Mouse (Mus musculus) hindbrain, embryonic 13.5 days (tissue): ENCODE data around the gene Vmn1r36. TPM values are rescaled to one million over a fixed set of nuclear protein-coding genes. Genes with fewer than 3 reads are reported as not detected.
"Not testable (repeated sequence)": the region's sequence is repeated elsewhere in the genome, so short reads cannot be mapped to it uniquely, and the experiment has no call there.

Source experiments
- ATAC-seq: fragments of 200-750 bp; cut with Nextera tagmentation; 2 replicates; pipeline ENCODE4 v1.8.0; 2017; ENCODE audit warnings: moderate TSS enrichment; ENCODE audit not compliant: low FRiP score
- H3K27ac ChIP-seq: fragments of 300-500 bp; sonication (generic); 2 replicates; pipeline ENCODE4 v1.5.1; 2015; ENCODE audit warnings: inconsistent platforms, mild to moderate bottlenecking, moderate library complexity
- H3K27me3 ChIP-seq: fragments of 300-500 bp; sonication (generic); 2 replicates; pipeline ENCODE4 v1.6.1; 2015; ENCODE audit warnings: mild to moderate bottlenecking, inconsistent platforms
- H3K36me3 ChIP-seq: fragments of 300-500 bp; sonication (generic); 2 replicates; pipeline ENCODE4 v1.6.1; 2015; ENCODE audit warnings: mild to moderate bottlenecking, inconsistent platforms
- H3K4me1 ChIP-seq: fragments of 300-500 bp; sonication (generic); replicated peaks from 2 replicates; pipeline ENCODE4 v1.6.1; 2015; ENCODE audit warnings: inconsistent platforms
- H3K4me2 ChIP-seq: fragments of 300-500 bp; sonication (generic); 2 replicates; pipeline ENCODE4 v1.6.1; 2015; ENCODE audit warnings: inconsistent platforms, mild to moderate bottlenecking, moderate library complexity
- H3K4me3 ChIP-seq: fragments of 300-500 bp; sonication (generic); 2 replicates; pipeline ENCODE4 v1.5.1; 2015; ENCODE audit warnings: mild to moderate bottlenecking, inconsistent platforms
- H3K9ac ChIP-seq: fragments of 300-500 bp; sonication (generic); 2 replicates; pipeline ENCODE4 v1.6.1; 2015; ENCODE audit warnings: mild to moderate bottlenecking, inconsistent platforms
- H3K9me3 ChIP-seq: fragments of 300-500 bp; sonication (generic); 2 replicates; pipeline ENCODE4 v1.6.1; 2016; ENCODE audit warnings: inconsistent platforms
- WGBS: fragments of 180-500 bp; shearing (Covaris S2); methylation state at CpG from one replicate; pipeline ENCODE4 v1.1.7; 2015; 5-methylcytosine and 5-hydroxymethylcytosine counted together
- polyA plus RNA-seq: library from polyadenylated mRNA; unstranded; fragments of >200 nt; fragmentation: Nextera tagmentation; extraction: Ambion mirVana; gene quantifications from 2 replicates; pipeline ENCODE4 v1.2.1, GENCODE M21; 2015

The Vmn1r36 gene
- polyA plus RNA-seq, result not detected in 2 replicates

GRCm38 (mm10) chr6:66719068-66719467 lies at the start of gene Vmn1r36:
Vmn1r36 (minus strand) TSS chr6:66719168.
- not testable (repeated sequence) for H3K4me2 ChIP-seq, H3K9me3 ChIP-seq, H3K36me3 ChIP-seq, H3K4me1 ChIP-seq, H3K4me3 ChIP-seq, ATAC-seq, H3K27ac ChIP-seq, H3K27me3 ChIP-seq, H3K9ac ChIP-seq
- 68% methylated on average over 2 of the region's 2 CpGs for WGBS

DNA sequence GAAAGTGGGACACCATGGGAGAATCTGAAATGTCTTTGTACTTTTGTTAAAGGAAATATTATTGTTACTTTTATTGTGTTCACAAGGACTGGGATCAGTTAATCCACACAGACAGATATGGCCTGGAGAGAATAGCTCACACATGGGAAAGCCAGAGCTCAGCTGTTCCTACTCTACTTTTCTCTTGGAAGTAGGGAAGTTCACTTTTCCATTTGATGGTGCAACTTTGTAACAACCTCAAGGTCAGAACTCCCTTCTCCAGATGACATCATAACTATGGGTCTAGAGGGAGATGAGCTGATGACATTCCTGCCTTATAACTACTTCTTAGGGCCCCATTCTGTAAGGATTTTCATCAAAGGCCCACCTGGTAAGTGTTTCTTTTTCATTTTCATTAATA lies 10.1 kb upstream of the Vmn1r36 start, which contains the start of gene Vmn1r37:
Gene Vmn1r37, plus strand, starts transcription at position 301 of the 400 bp plus-strand sequence.
- not testable (repeated sequence) for H3K9ac ChIP-seq, H3K9me3 ChIP-seq, ATAC-seq, H3K27me3 ChIP-seq, H3K4me2 ChIP-seq, H3K4me3 ChIP-seq, H3K27ac ChIP-seq, H3K4me1 ChIP-seq, H3K36me3 ChIP-seq

- Histone ChIP-seq H3K27me3 (no peaks in the 10 kb centered on the region), H3K36me3 (no peaks in the 10 kb centered on the region), H3K4me3 (no peak overlapping the region), H3K9ac (no peak overlapping the region), H3K9me3 (no peaks in the 10 kb centered on the region), H3K27ac (no peak overlapping the region), H3K4me2 (no peak overlapping the region), H3K4me1 (no peaks in the 10 kb centered on the region)
- no peak for ATAC-seq
- 82% methylated on average over 3 of the region's 3 CpGs for WGBS
These were observed 5.1 kb downstream of the Vmn1r36 start for GRCm38 (mm10) chr6:66713854-66714253.

GRCm38 (mm10) chr6:66708901-66709300 lies 10.1 kb downstream of the Vmn1r36 start:
- no peak overlapping the region for H3K9ac ChIP-seq
- H3K4me3 ChIP-seq, result no peak overlapping the region
- no peak overlapping the region for H3K4me2 ChIP-seq
- H3K36me3 ChIP-seq, result no peaks in the 10 kb centered on the region
- no peaks in the 10 kb centered on the region for H3K4me1 ChIP-seq
- H3K27me3 ChIP-seq, result no peaks in the 10 kb centered on the region
- no peak for ATAC-seq
- H3K27ac ChIP-seq, result no peak overlapping the region
- H3K9me3 ChIP-seq, result no peaks in the 10 kb centered on the region

DNA sequence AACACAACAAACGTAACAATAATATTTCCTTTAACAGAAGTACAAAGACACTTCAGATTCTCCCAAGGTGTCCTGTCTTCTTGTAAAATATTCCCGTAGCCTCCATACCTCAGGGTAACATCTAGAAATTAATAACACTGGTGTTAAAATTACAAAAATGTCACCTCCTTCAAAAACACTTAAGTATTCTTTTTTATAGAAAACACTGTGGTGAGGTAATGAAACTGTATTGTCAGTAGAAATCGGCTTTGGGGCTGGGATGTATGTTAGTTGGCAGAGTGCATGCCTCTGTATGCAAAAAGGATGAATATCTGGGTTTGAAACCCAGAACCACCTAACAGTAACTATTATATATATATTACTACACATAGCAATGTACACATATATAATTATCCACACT lies 33.2 kb downstream of the Vmn1r36 start, which contains the start of gene Vmn1r35:
Gene Vmn1r35, minus strand, starts transcription at position 101 of the 400 bp plus-strand sequence.
- Histone ChIP-seq H3K9me3 (no peaks in the 10 kb centered on the region), H3K27me3 (0 out of 2 replicates have a peak, but pooled peaks cover under 1% of the 10 kb centered on the region), H3K36me3 (no peaks in the 10 kb centered on the region), H3K27ac (no peak within 1 kb of the TSS), H3K4me3 (no peak within 1 kb of the TSS), H3K4me2 (no peak within 1 kb of the TSS), H3K9ac (no peak within 1 kb of the TSS), H3K4me1 (no peaks in the 10 kb centered on the region)
- 89% methylated on average over 3 of the region's 3 CpGs for WGBS
- ATAC-seq, result no peak

Other genes starting within 250 kb of the Vmn1r36 start
- 25.5 and 27.3 TPM in 2 replicates for gene Mad2l1, start 183.8 kb downstream of the Vmn1r36 start, polyA plus RNA-seq
- 0.06 and 0.08 TPM in 2 replicates for gene Vmn1r32, start 159.1 kb downstream of the Vmn1r36 start, polyA plus RNA-seq
- gene Vmn1r33, start 100.9 kb downstream of the Vmn1r36 start, polyA plus RNA-seq, result not detected in 2 replicates
- gene Vmn1r34, start 75.3 kb downstream of the Vmn1r36 start, polyA plus RNA-seq, result not detected in 2 replicates
- gene Vmn1r35, start 33.3 kb downstream of the Vmn1r36 start, polyA plus RNA-seq, result not detected in 2 replicates
- not detected in 2 replicates for gene Vmn1r37, start 10.2 kb upstream of the Vmn1r36 start, polyA plus RNA-seq
- not detected in 2 replicates for gene Vmn1r38, start 63.5 kb upstream of the Vmn1r36 start, polyA plus RNA-seq
- not detected in 2 replicates for gene Vmn1r39, start 91.4 kb upstream of the Vmn1r36 start, polyA plus RNA-seq
- gene Gng12, start 177.2 kb upstream of the Vmn1r36 start, polyA plus RNA-seq, result 30.7 and 36.1 TPM in 2 replicates